Mouse (Mus musculus): ENCODE results near the gene Sipa1l1. TPM values are rescaled to one million over a fixed set of nuclear protein-coding genes. Genes with fewer than 3 reads are reported as not detected.

The Sipa1l1 gene
- polyA plus RNA-seq, 1 experiment from 2014 or later = 33.3 TPM

DNA sequence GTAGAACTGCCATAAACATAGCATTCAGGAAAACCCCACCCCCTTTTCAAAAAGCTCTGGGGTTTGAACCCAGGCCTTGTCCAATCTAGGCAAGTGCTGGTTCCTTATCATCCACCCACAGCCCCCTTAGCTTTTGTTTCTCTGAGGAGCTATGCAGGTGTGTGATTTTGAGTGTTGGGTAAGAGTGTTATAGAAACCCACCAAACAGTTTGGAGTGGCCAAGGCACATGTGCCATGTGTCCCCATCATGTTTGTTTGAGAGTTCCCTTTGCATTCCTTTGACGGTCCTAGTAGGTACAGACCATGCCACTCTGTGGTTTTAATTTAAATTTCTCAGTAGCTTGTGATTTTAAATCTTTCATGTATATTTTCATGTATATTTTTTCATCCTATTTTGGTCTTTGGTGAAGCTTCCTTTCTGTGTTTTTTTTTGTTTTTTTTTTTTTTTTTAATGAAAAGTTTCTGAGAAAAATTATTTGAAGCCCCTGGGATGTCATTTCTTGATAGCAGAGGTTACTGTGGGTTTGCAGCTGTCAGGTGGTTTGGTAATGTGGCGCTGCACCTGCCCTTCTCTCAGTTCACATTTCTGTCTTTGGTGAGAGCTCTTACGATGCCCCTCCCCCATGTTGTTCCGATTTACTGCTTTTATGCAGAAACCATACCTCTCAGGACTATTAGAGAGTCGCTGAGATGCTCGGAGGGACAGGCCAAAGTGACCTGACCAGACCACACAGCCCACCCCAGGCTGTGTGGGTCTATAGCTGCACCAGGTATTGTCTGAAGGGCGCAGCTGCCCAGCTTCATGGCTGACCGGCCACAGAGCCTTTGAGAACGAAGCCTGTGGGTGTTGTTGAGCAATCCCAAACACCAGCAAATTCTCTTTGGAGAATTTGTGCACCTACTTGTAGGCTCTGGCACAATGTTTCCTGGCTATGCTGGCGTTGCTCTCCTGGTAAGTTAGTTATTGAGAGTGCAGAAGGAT is 126.1 kb downstream of the Sipa1l1 start:
- Histone ChIP-seq H3K4me2 (replicated peaks) (no peak overlapping the region), H3K36me3 (no peaks in the 10 kb centered on the region), H3K4me3 (no peak overlapping the region), H3K9me3 (replicated peaks) (no peaks in the 10 kb centered on the region), H3K27ac (no peak overlapping the region), H3K4me1 (peaks cover 3% of the 10 kb centered on the region; the same call in 1 of the 2 replicates), H3K9ac (no peak overlapping the region), H3K27me3 (no peaks in the 10 kb centered on the region)
- WGBS = 81% methylated on average over 10 of the region's 10 CpGs
- ATAC-seq (ENCODE audit: low FRiP score) = no peak

DNA sequence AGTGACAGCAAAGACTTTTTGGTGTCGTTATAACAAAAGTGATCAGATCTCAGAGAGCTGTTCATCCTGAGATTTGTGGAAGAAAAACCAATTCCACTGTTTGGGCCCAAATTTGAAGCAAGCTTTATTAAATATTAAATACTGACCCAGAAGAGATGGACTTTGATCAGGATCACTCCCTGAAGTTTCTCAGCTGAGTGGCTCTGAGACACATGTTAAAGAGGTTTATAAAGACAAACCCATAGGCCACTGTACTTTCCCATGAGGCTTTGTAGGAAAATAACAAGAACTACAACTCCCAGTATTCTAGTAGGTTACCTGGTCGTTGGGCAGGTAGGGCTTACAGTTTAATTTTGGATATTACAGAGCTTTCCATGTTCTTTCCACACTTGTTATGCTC is 127.2 kb downstream of the Sipa1l1 start:
- Histone ChIP-seq H3K9ac (no peak overlapping the region), H3K27ac (no peak overlapping the region), H3K9me3 (replicated peaks) (no peaks in the 10 kb centered on the region), H3K4me2 (replicated peaks) (no peak overlapping the region), H3K4me3 (no peak overlapping the region), H3K36me3 (no peaks in the 10 kb centered on the region), H3K27me3 (no peaks in the 10 kb centered on the region), H3K4me1 (peaks cover 3% of the 10 kb centered on the region; the same call in 1 of the 2 replicates)
- 92% methylated on average over 2 of the region's 2 CpGs for WGBS
- ATAC-seq (ENCODE audit: low FRiP score) = no peak

DNA sequence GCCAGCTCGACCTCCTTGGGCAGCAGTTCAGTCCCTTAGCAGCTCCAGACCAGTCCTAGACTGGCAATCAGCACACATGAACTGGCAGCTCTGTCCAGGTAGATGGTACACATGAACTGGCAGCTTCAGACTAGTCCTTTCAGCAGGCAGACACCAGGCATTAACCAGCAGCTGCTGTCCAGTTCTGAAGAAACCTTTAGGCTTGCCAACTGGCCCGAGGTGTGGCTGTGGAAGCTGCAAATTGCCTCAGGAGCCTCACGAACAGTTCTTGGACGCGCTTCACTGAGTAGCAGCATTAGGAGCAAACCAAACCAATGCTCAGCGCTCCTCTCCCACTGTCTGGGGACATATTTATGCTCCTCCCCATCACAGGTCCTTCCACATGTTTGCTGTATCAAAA is 128.1 kb downstream of the Sipa1l1 start:
- H3K4me3 ChIP-seq = no peak overlapping the region
- no peaks in the 10 kb centered on the region for H3K9me3 ChIP-seq (replicated peaks)
- no peak overlapping the region for H3K4me2 ChIP-seq (replicated peaks)
- H3K36me3 ChIP-seq = no peaks in the 10 kb centered on the region
- H3K27me3 ChIP-seq = no peaks in the 10 kb centered on the region
- H3K9ac ChIP-seq = no peak overlapping the region
- no peak for ATAC-seq (ENCODE audit: low FRiP score)
- H3K27ac ChIP-seq = no peak overlapping the region
- peaks cover 3% of the 10 kb centered on the region; the same call in 1 of the 2 replicates for H3K4me1 ChIP-seq
- WGBS = 88% methylated on average over 6 of the region's 6 CpGs

DNA sequence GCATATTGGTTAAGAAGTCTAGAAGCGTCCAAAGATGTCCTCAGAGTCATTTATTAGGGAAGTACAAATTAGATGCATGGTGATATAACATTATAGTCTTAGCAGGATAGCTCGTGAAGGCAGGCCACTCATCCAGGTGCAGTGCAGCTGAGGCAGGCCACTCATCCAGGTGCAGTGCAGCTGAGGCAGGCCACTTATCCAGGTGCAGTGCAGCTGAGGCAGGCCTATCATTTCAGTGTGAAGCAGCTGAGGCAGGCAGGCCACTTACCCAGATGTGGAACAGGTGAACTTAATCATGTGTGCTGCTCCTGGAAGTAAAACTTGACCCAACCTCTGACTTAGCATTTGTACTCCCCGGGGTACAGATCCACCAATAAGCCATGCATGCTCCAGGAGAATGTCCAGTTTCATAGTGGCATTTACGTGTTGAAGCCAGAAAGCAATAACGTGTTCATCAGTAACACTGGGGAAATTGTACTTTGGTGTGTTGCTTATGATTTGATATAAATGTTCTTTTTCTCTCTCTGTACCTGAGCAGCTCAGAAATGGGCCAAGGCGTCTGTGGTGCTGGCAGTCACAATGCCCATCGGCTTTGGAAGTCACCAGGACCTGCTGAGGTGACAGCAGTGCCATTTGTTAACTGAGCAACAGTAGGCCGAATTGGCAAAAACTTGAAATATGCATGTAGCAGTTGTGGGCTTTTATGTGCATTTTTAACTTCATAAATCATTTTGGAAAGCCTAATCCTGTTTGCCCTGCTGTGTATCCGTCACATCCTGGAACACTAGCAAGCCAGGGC is 129.7 kb downstream of the Sipa1l1 start:
- Histone ChIP-seq H3K9me3 (replicated peaks) (no peaks in the 10 kb centered on the region), H3K9ac (no peak overlapping the region), H3K4me2 (replicated peaks) (no peak overlapping the region), H3K4me1 (peaks cover 3% of the 10 kb centered on the region; the same call in 1 of the 2 replicates), H3K4me3 (no peak overlapping the region), H3K27ac (no peak overlapping the region), H3K27me3 (no peaks in the 10 kb centered on the region), H3K36me3 (no peaks in the 10 kb centered on the region)
- WGBS = 87% methylated on average over 9 of the region's 9 CpGs
- no peak for ATAC-seq (ENCODE audit: low FRiP score)

DNA sequence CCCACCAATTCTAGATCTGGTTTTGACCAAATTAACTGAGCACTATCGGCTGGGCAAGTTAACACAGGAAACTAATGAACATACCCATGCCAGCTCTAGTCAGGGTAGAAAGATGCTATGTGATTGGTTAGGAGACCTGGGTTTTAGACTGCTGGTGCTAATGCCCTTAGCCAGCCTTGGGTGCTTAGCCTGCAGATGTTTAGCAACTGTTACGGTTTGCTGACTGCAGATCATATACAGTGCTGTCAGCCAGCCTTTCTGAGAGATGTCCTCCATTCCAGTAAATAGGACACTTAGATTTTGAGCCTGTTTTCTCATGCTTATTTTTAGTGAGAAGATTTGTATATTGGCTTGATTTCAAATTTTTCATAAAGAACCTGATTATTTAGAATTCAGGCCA is 135.0 kb downstream of the Sipa1l1 start:
- Histone ChIP-seq H3K4me1 (peaks cover 3% of the 10 kb centered on the region; the same call in 1 of the 2 replicates), H3K36me3 (no peaks in the 10 kb centered on the region), H3K4me2 (replicated peaks) (no peak overlapping the region), H3K27me3 (no peaks in the 10 kb centered on the region), H3K4me3 (no peak overlapping the region), H3K9ac (no peak overlapping the region), H3K9me3 (replicated peaks) (no peaks in the 10 kb centered on the region), H3K27ac (no peak overlapping the region)
- WGBS = 87% methylated on average over 2 of the region's 2 CpGs
- ATAC-seq (ENCODE audit: low FRiP score) = no peak

DNA sequence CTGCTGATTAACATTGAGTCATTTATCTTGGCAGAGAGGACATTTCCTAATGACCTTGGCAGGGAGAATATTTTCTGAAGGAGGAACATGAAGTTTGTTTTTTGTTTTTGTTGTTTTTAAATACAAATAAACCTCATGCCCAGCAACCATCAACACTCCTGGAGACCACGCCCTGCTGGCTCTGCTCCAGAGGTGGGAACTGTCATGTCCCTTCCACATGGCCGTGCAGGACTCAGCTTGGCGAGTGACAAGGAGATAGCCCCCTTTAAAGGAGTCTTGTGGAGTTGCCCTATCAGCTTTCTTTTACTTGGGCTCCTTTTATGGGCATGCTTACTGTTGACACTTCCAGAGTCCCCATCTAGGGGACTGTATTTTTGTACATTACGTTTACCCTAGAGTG is 136.9 kb downstream of the Sipa1l1 start:
- H3K4me3 ChIP-seq = no peak overlapping the region
- no peaks in the 10 kb centered on the region for H3K36me3 ChIP-seq
- H3K9ac ChIP-seq = no peak overlapping the region
- 82% methylated on average over 4 of the region's 4 CpGs for WGBS
- H3K4me1 ChIP-seq = peaks cover 3% of the 10 kb centered on the region; the same call in 1 of the 2 replicates
- no peaks in the 10 kb centered on the region for H3K9me3 ChIP-seq (replicated peaks)
- H3K4me2 ChIP-seq (replicated peaks) = no peak overlapping the region
- no peak overlapping the region for H3K27ac ChIP-seq
- ATAC-seq (ENCODE audit: low FRiP score) = no peak
- no peaks in the 10 kb centered on the region for H3K27me3 ChIP-seq

DNA sequence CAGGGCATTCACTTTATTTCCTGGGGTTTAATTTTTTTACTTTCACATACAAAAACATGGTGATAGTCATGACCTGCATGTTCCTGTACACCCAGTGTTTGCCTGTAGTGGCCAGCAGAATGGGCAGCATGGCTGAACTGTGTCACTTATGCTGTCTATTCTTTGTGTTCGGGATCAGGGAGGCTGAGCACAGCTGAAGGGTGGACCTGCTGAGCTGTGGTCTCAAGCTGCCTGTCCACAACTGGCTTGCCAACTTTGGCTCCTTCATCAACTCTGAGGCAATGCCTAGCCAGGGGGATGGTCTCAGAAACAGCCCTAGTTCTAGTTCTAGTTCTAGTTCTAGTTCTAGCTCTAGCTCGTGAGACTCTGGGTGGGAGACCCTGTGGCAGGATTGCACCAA is 142.5 kb downstream of the Sipa1l1 start:
- Histone ChIP-seq H3K9me3 (replicated peaks) (no peaks in the 10 kb centered on the region), H3K36me3 (no peaks in the 10 kb centered on the region), H3K27me3 (no peaks in the 10 kb centered on the region), H3K27ac (no peak overlapping the region), H3K4me2 (replicated peaks) (no peak overlapping the region), H3K4me1 (peaks cover 8% of the 10 kb centered on the region; the same call in 1 of the 2 replicates), H3K9ac (no peak overlapping the region), H3K4me3 (no peak overlapping the region)
- ATAC-seq (ENCODE audit: low FRiP score) = no peak
- WGBS = 89% methylated on average over 2 of the region's 2 CpGs

DNA sequence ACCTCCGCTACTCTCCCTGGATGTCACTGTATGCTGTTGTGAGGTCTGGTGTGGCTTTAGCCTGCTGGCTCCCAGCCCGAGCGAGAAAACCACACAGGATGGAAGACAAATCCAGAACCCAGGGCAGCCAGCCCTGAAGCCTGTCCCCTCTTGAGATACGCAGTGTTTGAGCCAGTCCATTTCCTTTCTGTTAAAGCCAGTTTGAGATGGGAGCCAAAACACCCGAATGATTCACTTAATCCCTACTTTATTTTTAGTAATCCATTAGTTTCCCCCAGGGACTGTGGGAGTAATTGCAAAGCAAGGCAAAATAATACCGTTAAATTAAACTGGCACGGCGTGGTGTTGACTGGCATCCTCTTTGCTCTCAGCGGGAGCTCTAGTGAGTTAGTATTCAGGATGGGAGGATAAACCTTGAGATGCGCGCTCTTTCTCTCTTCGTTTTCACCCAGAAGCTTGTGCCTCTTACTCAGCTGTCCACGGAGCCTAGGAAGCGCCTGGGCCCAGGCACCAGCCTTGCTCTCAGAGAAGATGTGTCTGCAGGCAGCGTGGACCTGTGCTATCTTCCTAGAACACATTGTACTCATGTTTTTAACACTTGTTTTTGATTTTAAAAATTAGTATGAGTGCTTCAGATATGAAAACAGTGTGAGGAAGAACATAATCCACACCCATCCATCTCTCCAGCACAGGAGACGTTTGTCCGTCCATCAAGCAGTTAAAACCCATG is 143.1 kb downstream of the Sipa1l1 start:
- H3K4me3 ChIP-seq = no peak overlapping the region
- no peak overlapping the region for H3K9ac ChIP-seq
- no peaks in the 10 kb centered on the region for H3K9me3 ChIP-seq (replicated peaks)
- H3K27ac ChIP-seq = no peak overlapping the region
- H3K36me3 ChIP-seq = no peaks in the 10 kb centered on the region
- WGBS = 76% methylated on average over 17 of the region's 17 CpGs
- no peak overlapping the region for H3K4me2 ChIP-seq (replicated peaks)
- H3K27me3 ChIP-seq = no peaks in the 10 kb centered on the region
- peaks cover 8% of the 10 kb centered on the region; the same call in 1 of the 2 replicates for H3K4me1 ChIP-seq
- no peak for ATAC-seq (ENCODE audit: low FRiP score)

DNA sequence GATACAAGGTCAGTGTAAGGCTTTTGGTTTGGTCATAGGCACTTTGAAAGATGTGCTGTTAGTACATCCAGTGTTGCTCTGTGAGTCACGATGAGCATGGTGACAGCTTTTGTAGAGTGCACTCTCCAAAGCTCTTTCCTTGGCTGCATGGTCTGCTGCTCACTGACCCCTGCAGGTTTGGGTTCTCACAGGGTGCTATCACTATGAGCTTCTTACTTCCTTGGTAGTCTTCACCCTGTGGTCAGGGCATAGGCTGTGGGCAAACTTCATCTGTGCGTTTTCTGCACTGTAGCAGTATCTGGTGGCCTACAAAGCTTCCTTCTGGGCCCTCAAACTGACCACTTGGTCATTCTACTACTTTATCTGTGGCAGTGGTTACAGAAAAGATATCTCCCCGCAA is 144.0 kb downstream of the Sipa1l1 start:
- Histone ChIP-seq H3K4me3 (no peak overlapping the region), H3K4me1 (peaks cover 8% of the 10 kb centered on the region; the same call in 1 of the 2 replicates), H3K4me2 (replicated peaks) (no peak overlapping the region), H3K9me3 (replicated peaks) (no peaks in the 10 kb centered on the region), H3K27me3 (no peaks in the 10 kb centered on the region), H3K36me3 (no peaks in the 10 kb centered on the region), H3K9ac (no peak overlapping the region), H3K27ac (no peak overlapping the region)
- ATAC-seq (ENCODE audit: low FRiP score) = no peak
- 80% methylated on average over 3 of the region's 3 CpGs for WGBS

DNA sequence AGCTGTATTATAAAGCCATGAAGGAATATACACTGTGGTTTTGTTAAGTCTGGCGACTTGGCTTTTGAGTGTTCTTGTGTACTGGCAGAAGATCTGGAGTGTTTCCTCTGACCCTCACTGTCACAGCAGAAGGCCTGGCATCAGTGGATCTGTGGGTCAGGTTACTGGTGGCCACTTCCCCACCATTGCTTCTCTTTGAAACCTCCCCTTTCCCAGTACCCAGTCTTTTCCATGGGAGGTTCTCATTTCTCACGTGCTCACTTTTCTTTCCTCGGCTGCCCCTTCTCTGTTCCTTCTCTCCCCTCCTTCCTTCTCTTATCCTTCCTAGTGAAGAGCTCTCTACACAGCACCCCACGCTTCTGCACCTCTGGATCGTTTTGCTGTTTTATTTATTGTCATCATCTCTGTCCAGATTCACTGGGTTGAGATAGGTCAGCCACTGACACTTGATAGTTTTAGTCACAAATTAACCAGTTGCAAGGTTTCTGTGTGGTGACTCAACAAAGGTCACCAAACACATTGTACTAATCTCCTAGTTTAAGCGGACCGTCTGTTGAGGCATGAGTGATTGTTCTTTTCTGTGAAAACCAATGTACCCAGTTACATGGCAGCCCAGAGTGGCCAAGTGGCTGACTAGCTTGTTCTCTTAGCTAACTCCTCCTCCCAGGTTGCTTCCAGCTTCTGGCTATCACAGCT is 150.5 kb downstream of the Sipa1l1 start:
- Histone ChIP-seq H3K9ac (no peak overlapping the region), H3K4me2 (replicated peaks) (no peak overlapping the region), H3K4me3 (no peak overlapping the region), H3K9me3 (replicated peaks) (no peaks in the 10 kb centered on the region), H3K27ac (no peak overlapping the region), H3K27me3 (no peaks in the 10 kb centered on the region), H3K4me1 (peaks cover 7% of the 10 kb centered on the region), H3K36me3 (no peaks in the 10 kb centered on the region)
- no peak for ATAC-seq (ENCODE audit: low FRiP score)
- WGBS = 78% methylated on average over 7 of the region's 7 CpGs

DNA sequence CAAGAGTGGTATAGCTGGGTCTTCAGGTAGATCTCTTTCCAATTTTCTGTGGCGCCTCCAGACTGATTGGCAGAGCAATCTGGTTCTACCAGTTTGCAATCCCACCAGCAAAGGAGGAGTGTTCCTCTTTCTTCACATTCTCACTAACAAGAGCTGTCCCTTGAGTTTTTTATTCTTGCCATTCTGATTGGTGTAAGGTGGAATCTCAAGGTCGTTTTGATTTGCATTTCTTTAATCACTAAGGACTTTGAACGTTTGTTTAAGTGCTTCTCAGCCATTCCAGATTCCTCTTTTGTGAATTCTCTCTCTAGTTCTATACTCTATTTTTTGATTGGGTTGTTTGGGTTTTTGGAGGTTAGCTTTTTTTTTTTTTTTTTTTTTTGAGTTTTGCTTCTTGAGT is 151.1 kb downstream of the Sipa1l1 start:
- H3K36me3 ChIP-seq = no peaks in the 10 kb centered on the region
- H3K4me1 ChIP-seq = peaks cover 7% of the 10 kb centered on the region
- WGBS = 60% methylated on average over 3 of the region's 3 CpGs
- H3K9ac ChIP-seq = no peak overlapping the region
- no peaks in the 10 kb centered on the region for H3K27me3 ChIP-seq
- H3K9me3 ChIP-seq (replicated peaks) = no peaks in the 10 kb centered on the region
- no peak for ATAC-seq (ENCODE audit: low FRiP score)
- H3K27ac ChIP-seq = no peak overlapping the region
- H3K4me2 ChIP-seq (replicated peaks) = no peak overlapping the region
- H3K4me3 ChIP-seq = no peak overlapping the region
